Mouse (Mus musculus): ENCODE results near the gene Gm20388. TPM values are rescaled to one million over a fixed set of nuclear protein-coding genes. Genes with fewer than 3 reads are reported as not detected.
"Not testable (repeated sequence)": the region's sequence is repeated elsewhere in the genome, so short reads cannot be mapped to it uniquely, and the experiment has no call there.

The Gm20388 gene
- polyA plus RNA-seq, 1 experiment from 2014 or later = not detected

GRCm38 (mm10) chr8:122630696-122631095, 2720.1 kb downstream of the Gm20388 start:
- 45% methylated on average over 22 of the region's 22 CpGs for WGBS
- no peaks in the 10 kb centered on the region for H3K9me3 ChIP-seq
- no peak for ATAC-seq (ENCODE audit: extremely low read depth, insufficient number of reproducible peaks, low FRiP score, low TSS enrichment)
- peaks cover 9% of the 10 kb centered on the region; the same call in 1 of the 2 replicates for H3K27me3 ChIP-seq (replicated peaks)
- H3K36me3 ChIP-seq = peaks cover 38% of the 10 kb centered on the region
- H3K4me2 ChIP-seq = peak overlapping the region; percentile 59
- peak overlapping the region; percentile 36 for H3K4me3 ChIP-seq
- peaks cover 14% of the 10 kb centered on the region for H3K4me1 ChIP-seq
- no peak overlapping the region for H3K27ac ChIP-seq (replicated peaks)
- peak overlapping the region; percentile 64 for H3K9ac ChIP-seq

DNA sequence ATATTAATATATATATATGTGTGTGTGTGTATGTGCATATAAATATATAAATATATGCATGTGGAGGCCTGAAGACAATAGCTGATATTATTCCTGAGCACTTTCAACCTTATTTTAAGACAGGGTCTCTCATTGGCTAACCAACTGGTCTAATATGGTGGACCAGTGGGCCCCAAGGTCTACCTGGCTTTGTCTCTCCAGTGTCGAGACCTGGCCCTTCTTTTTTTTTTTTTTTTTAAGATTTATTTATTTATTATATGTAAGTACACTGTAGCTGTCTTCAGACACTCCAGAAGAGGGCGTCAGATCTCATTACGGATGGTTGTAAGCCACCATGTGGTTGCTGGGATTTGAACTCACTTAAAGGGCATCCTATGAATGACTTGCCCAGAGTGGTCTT, 2721.5 kb downstream of the Gm20388 start:
- not testable (repeated sequence) for H3K4me3 ChIP-seq; H3K9me3 ChIP-seq; H3K27me3 ChIP-seq (replicated peaks); H3K9ac ChIP-seq; ATAC-seq (ENCODE audit: extremely low read depth, insufficient number of reproducible peaks, low FRiP score, low TSS enrichment); H3K27ac ChIP-seq (replicated peaks); H3K4me2 ChIP-seq
- WGBS = 73% methylated on average over 3 of the region's 3 CpGs
- H3K4me1 ChIP-seq = peaks cover 29% of the 10 kb centered on the region
- H3K36me3 ChIP-seq = peaks cover 38% of the 10 kb centered on the region

GRCm38 (mm10) chr8:122633205-122633604, 2722.6 kb downstream of the Gm20388 start:
- Histone ChIP-seq H3K36me3 (peaks cover 41% of the 10 kb centered on the region), H3K27ac (replicated peaks) (no peak overlapping the region), H3K4me2 (no peak overlapping the region), H3K4me1 (peaks cover 30% of the 10 kb centered on the region), H3K27me3 (replicated peaks) (0 out of 2 replicates have a peak, but pooled peaks cover 9% of the 10 kb centered on the region), H3K9ac (no peak overlapping the region), H3K4me3 (no peak overlapping the region), H3K9me3 (no peaks in the 10 kb centered on the region)
- 91% methylated on average over 14 of the region's 14 CpGs for WGBS
- no peak for ATAC-seq (ENCODE audit: extremely low read depth, insufficient number of reproducible peaks, low FRiP score, low TSS enrichment)

GRCm38 (mm10) chr8:122635878-122636802, 2725.5 kb downstream of the Gm20388 start:
- Histone ChIP-seq H3K27me3 (replicated peaks) (0 out of 2 replicates have a peak, but pooled peaks cover 4% of the 10 kb centered on the region), H3K4me3 (no peak overlapping the region), H3K9me3 (no peaks in the 10 kb centered on the region), H3K9ac (no peak overlapping the region; the same call in 1 of the 2 replicates), H3K27ac (replicated peaks) (no peak overlapping the region; the same call in 1 of the 2 replicates), H3K4me1 (peaks cover 47% of the 10 kb centered on the region), H3K4me2 (no peak overlapping the region), H3K36me3 (peaks cover 41% of the 10 kb centered on the region)
- ATAC-seq (ENCODE audit: extremely low read depth, insufficient number of reproducible peaks, low FRiP score, low TSS enrichment) = no peak; the same call in 1 of the 2 replicates
- WGBS = 34% methylated on average over 14 of the region's 14 CpGs

GRCm38 (mm10) chr8:122636803-122637175, 2726.1 kb downstream of the Gm20388 start:
- Histone ChIP-seq H3K4me2 (no peak overlapping the region), H3K4me1 (peaks cover 51% of the 10 kb centered on the region), H3K9ac (no peak overlapping the region; the same call in 1 of the 2 replicates), H3K27me3 (replicated peaks) (0 out of 2 replicates have a peak, but pooled peaks cover 4% of the 10 kb centered on the region), H3K4me3 (no peak overlapping the region), H3K27ac (replicated peaks) (peak overlapping the region; percentile 20; the same call in 1 of the 2 replicates), H3K9me3 (no peaks in the 10 kb centered on the region), H3K36me3 (peaks cover 41% of the 10 kb centered on the region)
- 36% methylated on average over 9 of the region's 9 CpGs for WGBS
- no peak for ATAC-seq (ENCODE audit: extremely low read depth, insufficient number of reproducible peaks, low FRiP score, low TSS enrichment)

GRCm38 (mm10) chr8:122637230-122637629, 2726.6 kb downstream of the Gm20388 start:
- no peak overlapping the region for H3K4me3 ChIP-seq
- no peaks in the 10 kb centered on the region for H3K9me3 ChIP-seq
- no peak overlapping the region; the same call in 1 of the 2 replicates for H3K9ac ChIP-seq
- H3K4me1 ChIP-seq = peaks cover 55% of the 10 kb centered on the region
- 81% methylated on average over 9 of the region's 9 CpGs for WGBS
- H3K27ac ChIP-seq (replicated peaks) = peak overlapping the region; percentile 20; the same call in 1 of the 2 replicates
- no peak for ATAC-seq (ENCODE audit: extremely low read depth, insufficient number of reproducible peaks, low FRiP score, low TSS enrichment)
- H3K4me2 ChIP-seq = no peak overlapping the region
- peaks cover 45% of the 10 kb centered on the region for H3K36me3 ChIP-seq
- 0 out of 2 replicates have a peak, but pooled peaks cover 4% of the 10 kb centered on the region for H3K27me3 ChIP-seq (replicated peaks)

DNA sequence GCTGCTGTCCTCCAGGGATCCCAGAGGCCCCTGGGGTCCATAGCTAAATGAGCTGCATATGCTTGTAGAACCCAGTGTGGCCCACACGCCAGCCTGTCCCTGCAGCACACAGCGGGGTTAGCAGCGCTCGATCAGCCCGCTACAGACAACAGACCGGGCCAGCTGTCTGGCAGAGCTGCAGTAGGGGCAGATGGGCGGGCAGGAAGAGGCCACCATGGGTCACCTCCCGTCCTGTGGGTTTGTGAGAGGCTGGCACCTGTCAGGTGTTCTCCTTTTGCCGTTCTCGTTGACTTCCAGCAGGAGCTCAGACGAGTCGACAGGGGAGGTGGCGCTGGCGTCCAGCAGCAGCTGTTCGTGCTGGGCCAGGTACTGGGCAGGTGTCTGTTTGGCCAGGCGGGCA, 2728.0 kb downstream of the Gm20388 start:
- 79% methylated on average over 16 of the region's 16 CpGs for WGBS
- ATAC-seq (ENCODE audit: extremely low read depth, insufficient number of reproducible peaks, low FRiP score, low TSS enrichment) = no peak
- no peak overlapping the region for H3K27ac ChIP-seq (replicated peaks)

GRCm38 (mm10) chr8:122639521-122640248, 2729.0 kb downstream of the Gm20388 start:
- H3K4me2 ChIP-seq = no peak overlapping the region
- H3K27ac ChIP-seq (replicated peaks) = no peak overlapping the region
- no peak overlapping the region for H3K4me3 ChIP-seq
- WGBS = 44% methylated on average over 16 of the region's 16 CpGs
- peaks cover 23% of the 10 kb centered on the region for H3K36me3 ChIP-seq
- ATAC-seq (ENCODE audit: extremely low read depth, insufficient number of reproducible peaks, low FRiP score, low TSS enrichment) = no peak
- no peaks in the 10 kb centered on the region for H3K9me3 ChIP-seq
- peaks cover 65% of the 10 kb centered on the region for H3K4me1 ChIP-seq
- H3K27me3 ChIP-seq (replicated peaks) = peaks cover 4% of the 10 kb centered on the region; the same call in 1 of the 2 replicates
- no peak overlapping the region; the same call in 1 of the 2 replicates for H3K9ac ChIP-seq

More for the DNA sequence above, 2728.0 kb downstream of the Gm20388 start:
- Histone ChIP-seq H3K4me1 (peaks cover 61% of the 10 kb centered on the region), H3K27me3 (replicated peaks) (0 out of 2 replicates have a peak, but pooled peaks cover 4% of the 10 kb centered on the region), H3K4me3 (no peak overlapping the region), H3K9me3 (no peaks in the 10 kb centered on the region), H3K36me3 (peaks cover 33% of the 10 kb centered on the region), H3K4me2 (no peak overlapping the region), H3K9ac (no peak overlapping the region)

DNA sequence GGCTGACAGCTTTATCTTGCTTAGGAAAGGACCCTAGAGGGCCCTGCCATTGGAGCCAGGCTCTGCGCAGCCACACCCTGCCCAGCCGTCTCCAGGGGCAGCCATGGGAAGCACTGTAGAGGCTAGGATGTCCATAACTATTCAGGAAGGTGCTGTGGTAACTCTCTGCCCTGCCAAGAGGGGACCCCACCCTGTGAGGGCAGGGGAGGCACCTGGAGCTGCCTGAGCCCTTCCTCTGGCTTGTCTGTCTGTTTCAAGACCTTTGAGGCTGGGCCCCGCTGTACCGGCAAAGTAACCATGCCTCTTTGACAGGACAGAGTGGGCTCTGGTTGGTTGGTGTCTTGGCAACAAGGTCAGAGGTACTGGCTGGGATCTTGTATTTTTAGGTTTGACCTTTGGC, 2730.2 kb downstream of the Gm20388 start:
- ATAC-seq (ENCODE audit: extremely low read depth, insufficient number of reproducible peaks, low FRiP score, low TSS enrichment) = no peak
- Histone ChIP-seq H3K36me3 (peaks cover 21% of the 10 kb centered on the region), H3K27me3 (replicated peaks) (peaks cover 4% of the 10 kb centered on the region), H3K4me1 (peaks cover 60% of the 10 kb centered on the region), H3K9ac (no peak overlapping the region), H3K4me2 (no peak overlapping the region), H3K4me3 (no peak overlapping the region), H3K27ac (replicated peaks) (no peak overlapping the region), H3K9me3 (no peaks in the 10 kb centered on the region)
- 71% methylated on average over 4 of the region's 4 CpGs for WGBS

GRCm38 (mm10) chr8:122641406-122641805, 2730.8 kb downstream of the Gm20388 start:
- no peak overlapping the region for H3K4me3 ChIP-seq
- no peaks in the 10 kb centered on the region for H3K9me3 ChIP-seq
- H3K27me3 ChIP-seq (replicated peaks) = peaks cover 4% of the 10 kb centered on the region
- WGBS = 81% methylated on average over 15 of the region's 15 CpGs
- H3K36me3 ChIP-seq = peaks cover 21% of the 10 kb centered on the region
- no peak overlapping the region for H3K27ac ChIP-seq (replicated peaks)
- H3K4me1 ChIP-seq = peaks cover 60% of the 10 kb centered on the region
- no peak for ATAC-seq (ENCODE audit: extremely low read depth, insufficient number of reproducible peaks, low FRiP score, low TSS enrichment)
- H3K4me2 ChIP-seq = no peak overlapping the region
- no peak overlapping the region for H3K9ac ChIP-seq

DNA sequence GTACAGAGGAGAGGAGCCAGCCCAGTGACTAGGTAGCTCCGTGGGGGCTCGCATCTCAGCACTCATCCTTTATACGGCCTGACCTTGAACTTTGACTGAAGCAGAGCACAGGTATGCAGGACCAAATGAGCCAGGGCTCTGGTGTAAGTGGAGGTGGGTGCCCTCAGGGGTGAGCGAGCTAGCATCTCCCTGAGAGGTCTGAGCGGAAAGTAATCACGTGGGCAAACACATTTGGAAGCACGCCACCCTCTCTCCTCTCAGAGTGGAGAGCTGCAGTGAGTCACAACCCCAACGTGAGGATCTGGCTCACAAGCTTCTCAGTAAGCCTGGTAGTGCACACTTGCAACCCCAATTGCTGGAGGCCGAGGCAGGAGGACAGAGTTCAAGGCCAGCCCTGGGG, 2731.4 kb downstream of the Gm20388 start:
- peaks cover 21% of the 10 kb centered on the region for H3K36me3 ChIP-seq
- peaks cover 4% of the 10 kb centered on the region for H3K27me3 ChIP-seq (replicated peaks)
- H3K9me3 ChIP-seq = no peaks in the 10 kb centered on the region
- H3K9ac ChIP-seq = no peak overlapping the region
- 41% methylated on average over 9 of the region's 9 CpGs for WGBS
- H3K27ac ChIP-seq (replicated peaks) = 0 out of 2 replicates have a peak overlapping the region, but pooled peaks have one; percentile 0
- ATAC-seq (ENCODE audit: extremely low read depth, insufficient number of reproducible peaks, low FRiP score, low TSS enrichment) = no peak
- H3K4me2 ChIP-seq = no peak overlapping the region
- no peak overlapping the region for H3K4me3 ChIP-seq
- peaks cover 59% of the 10 kb centered on the region for H3K4me1 ChIP-seq

All from heart, embryonic 13.5 days (tissue).